Mouse (Mus musculus) stomach, postnatal 0 days (tissue): ENCODE data around the gene Dlx4.

ENCODE experiments used
- CTCF ChIP-seq: IDR thresholded peaks from 2 replicates; pipeline ENCODE4 v1.5.1; 2016; ENCODE audit warnings: antibody characterized with exemption, low read depth, mild to moderate bottlenecking, moderate library complexity
- EP300 ChIP-seq: optimal IDR thresholded peaks from 2 replicates; pipeline ENCODE3; 2016; ENCODE audit warnings: antibody characterized with exemption

GRCm38 (mm10) chr11:95128359-95128758, 17.7 kb downstream of the Dlx4 start:
- TF ChIP-seq CTCF (no peak), EP300 (no peak)
